Mouse (Mus musculus): ENCODE data around the gene Tfdp2.

The Tfdp2 gene

DNA sequence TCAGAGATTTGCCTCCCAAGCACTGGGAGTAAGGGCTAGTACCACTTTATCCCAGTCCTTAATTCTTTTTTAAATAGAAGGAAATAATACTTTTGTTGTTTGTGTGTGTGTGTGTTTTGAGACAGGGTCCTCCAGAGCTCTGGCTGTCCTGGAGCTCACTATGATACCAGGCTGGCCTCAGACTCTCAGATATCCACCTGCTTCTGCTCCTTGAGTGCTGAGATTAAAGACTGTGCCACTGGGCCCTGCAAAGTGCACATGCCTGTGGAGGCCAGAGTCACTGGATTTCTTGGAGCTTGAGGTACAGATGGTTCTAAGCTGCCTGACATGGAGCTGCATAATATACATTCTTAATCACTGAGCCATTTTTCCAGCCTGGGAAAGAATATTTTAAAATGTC, 32.2 kb downstream of the Tfdp2 start:
- DNase-seq (ENCODE audit: inconsistent ontology term), result no peak

DNA sequence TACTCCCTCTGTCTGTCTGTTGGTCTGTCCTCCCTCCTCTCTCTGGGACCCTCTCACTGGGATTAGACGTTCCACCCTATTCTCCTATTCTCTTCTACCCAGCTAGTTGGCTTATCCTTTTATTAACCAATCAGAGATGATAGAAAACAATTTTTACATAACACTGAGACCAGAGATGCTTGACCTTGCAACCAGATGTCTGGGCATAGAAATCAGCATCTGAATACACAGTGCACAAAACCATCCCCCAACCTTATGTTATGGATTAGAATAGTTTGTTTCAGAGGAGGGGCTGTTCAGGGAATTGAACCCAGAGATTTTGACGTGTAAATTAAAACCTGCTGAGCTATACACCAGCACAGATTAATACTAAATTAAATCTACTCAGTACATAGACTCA, 34.2 kb downstream of the Tfdp2 start:
- no peak for DNase-seq (ENCODE audit: inconsistent ontology term)

DNA sequence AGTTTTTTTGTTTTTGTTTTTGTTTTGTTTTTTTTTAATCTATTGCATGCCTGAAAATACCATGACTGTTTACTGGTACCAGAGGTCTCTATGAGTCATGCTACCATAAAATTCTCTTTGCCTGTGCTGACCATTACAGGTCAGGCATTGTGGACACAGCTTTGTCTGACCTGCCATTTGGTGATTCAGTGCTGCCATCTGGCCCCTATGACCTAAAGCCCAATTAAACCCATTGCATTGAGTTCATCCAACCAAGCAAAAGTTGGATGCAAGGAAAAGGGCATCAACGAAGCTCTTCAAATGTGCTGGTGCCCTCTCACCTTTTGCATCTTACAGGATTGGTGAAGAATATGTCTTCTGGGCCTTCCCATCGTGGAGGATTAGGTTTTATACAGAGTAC, 39.4 kb downstream of the Tfdp2 start:
- no peak for DNase-seq (ENCODE audit: inconsistent ontology term)

DNA sequence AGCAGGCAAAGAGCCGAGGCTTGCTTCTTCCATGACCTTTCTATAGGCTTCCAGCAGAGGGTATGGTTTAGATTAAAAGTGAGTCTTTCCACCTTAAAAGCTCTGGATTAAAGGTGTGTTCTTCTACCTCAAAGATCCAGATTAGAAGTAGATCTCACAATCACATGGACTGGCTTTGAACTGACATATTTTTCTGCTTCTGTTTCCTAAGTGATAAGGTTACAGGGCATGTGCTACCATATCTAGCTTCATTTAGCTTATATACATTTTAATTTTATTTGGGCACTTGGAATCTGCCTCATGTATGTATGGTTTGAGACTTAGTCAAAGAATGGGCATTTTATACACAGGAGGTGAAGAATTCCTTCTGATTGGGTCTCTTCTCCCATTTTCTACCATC, 41.3 kb downstream of the Tfdp2 start:
- DNase-seq (ENCODE audit: inconsistent ontology term), result no peak

DNA sequence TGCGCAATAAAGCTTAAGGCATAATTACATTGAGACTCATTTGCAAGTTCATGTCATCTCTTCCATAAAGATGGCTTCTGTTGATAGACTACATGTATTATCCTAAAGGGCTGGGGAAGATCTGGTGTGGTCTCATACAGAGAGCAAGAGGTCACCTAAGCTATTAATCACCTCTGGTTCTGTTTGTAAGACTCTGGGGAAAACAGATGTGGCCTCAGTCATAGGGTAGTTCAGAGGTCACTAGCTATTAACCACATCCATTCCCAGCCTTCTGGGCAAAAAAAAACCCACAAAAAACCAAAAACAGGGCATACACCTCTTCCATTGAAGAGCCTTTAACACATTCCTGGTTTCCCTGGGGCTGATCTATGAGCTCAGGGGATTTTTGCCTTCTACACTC, 42.2 kb downstream of the Tfdp2 start:
- DNase-seq (ENCODE audit: inconsistent ontology term), result no peak

DNA sequence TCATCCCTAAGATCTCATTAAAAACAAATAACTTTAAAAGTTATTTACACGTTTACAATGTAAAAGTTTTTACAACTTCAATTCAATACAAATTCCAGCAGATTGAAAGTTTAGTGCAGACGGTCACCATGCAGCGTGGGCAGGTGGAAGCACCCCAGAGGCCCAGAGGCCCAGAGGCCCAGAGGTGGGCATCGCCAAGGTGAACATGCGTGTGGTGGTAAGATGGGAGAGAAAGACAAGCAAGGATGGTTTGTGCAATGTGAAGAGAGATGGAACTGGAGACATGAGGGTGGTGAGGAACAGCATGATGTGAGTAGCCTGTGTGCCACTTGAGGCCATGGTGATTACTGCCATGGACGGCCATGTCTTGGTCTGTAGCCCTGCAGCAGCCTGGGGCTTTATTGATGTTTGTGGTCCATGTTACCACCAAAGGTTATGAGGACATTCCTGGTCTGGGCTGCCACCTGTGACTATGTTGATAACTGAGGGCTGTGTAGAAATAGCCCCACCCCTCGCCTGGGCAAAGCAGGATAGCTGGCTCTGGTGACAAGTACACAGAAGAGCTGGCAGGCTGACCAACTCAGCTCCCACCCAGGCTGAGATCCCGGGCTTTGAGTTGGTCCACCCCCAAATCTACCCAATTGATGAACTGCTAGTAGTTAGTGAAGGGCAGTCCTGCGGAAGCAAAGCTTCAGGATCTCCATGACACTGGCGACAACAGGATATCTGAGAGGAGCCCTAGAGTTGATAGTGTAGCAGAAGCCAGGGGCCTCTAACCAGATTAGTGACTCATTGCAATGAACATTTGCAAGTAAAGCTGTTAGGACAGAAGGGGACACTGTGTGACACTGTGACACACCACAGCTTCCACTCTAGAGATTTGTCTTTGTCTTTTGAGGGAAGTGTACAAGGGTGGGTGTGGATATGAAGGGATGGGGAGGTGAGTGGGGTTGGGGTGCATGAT, 45.3 kb downstream of the Tfdp2 start:
- DNase-seq (ENCODE audit: inconsistent ontology term), result no peak

DNA sequence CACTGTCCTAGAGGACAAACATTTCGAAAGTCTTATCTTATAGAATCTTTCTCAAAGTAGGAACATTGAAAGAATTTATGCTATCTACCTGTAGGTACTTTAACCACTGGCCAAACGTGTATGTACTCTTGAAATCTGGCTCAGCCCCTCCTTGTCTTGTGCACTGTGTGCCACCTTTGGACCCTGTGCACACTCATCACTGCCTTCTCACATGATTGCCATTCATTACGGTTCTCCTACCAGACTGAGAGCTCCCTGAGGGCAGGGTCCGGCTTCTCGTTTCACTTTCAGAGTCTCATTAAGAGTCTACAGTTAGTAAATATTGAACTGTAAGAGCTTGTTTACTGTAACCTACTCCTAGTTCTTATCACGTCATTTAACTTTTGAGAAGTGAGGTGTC, 47.8 kb downstream of the Tfdp2 start:
- no peak for DNase-seq (ENCODE audit: inconsistent ontology term)

DNA sequence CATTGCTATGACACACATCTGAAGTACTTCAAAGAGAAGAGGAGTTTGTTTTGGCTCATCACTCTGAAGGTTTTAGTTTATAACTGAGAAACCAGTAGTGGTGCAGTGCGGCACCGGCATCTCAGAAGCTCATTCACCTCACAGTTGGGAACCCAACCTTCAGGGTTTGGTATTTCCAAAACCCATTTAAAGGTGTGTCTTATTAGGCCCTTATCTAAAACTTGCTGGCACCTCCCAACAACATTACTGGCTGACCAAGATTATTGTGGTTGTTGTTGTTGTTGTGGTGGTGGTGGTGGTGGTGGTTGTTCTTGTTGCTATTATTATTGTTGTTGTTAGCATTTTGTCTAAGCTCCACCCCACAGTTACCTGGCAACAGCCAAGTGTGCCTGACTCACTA, 58.7 kb downstream of the Tfdp2 start:
- DNase-seq (ENCODE audit: inconsistent ontology term), result no peak

DNA sequence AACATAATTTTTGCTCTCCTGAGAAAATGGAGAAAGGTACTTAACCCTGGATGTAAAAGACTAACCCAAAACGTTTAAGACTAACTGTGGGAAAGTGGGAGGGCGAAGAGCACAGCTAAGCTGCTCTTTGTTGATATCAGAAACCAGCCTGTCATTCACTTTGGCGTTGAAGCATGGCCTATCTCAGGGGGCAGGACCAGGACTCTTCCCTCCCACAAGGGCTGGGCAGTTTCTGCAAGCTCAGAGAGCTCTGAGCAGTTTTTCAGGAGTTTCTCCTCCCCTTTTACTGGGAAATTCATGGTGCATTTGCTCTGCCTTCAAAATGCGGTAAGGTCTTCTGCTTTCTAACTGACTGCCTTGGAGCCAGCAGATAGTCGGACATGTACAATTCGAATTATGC, 62.4 kb downstream of the Tfdp2 start:
- DNase-seq (ENCODE audit: inconsistent ontology term), result peak; percentile 66

DNA sequence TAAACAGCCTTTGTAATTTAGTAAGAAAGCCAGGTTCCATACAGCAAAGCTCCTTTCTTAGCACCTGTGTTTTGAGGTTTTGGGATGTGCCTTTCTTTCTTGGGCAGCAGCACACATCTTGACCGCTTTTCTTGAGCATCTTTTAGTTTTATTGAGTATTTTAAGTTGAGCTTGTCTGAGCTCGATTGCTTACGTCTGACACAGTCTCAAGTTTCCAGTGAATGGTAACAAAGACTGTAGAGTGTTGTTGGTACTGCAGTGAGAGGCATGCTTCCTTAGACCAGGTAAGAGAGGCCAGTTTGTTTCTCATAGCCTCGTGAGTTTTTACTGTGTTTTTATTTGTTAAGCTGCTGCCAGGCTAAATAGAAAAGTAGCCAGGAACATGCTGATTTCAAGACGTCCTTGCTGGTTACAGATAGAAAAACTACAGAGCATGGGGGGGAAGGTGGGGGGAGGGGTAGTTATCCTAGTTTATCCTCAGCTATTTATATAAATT, 63.0 kb downstream of the Tfdp2 start:
- peak; percentile 58 for DNase-seq (ENCODE audit: inconsistent ontology term)

DNA sequence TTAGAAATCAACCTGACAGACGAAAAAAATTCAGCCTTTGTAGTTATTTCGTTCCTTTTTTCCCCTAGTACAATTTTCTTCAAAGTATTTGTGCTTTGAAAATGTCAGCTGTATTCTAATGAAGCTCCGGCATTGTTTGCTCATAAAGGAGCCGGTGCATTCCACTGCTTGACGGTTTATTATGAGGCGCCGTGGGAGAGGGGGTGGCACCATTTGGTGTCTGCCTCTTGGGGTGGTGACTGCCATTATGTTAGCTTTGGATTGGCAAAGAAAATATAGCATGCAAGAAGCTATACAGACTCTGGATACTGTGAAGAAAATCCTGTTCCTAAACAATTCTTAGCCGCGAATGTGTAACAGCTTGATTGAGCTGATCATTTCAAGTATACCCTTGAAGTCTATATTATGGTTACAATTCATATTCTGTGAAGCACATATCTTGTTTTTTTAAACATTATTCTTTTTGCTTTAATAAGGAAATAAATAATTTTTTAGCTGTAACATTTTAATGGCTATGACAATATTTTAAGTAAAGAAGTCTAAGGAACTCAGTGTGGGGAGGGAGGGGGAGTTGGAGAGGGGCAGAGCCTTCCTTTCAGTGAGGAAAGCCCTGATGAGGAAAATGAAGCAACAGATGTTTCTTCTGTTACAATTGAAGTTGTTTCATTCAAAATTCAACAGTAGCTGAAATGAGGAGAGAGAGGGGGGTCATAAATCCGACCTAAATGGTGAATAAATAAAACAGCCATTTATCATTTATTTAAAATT, 63.9 kb downstream of the Tfdp2 start:
- DNase-seq (ENCODE audit: inconsistent ontology term), result peak; percentile 87

DNA sequence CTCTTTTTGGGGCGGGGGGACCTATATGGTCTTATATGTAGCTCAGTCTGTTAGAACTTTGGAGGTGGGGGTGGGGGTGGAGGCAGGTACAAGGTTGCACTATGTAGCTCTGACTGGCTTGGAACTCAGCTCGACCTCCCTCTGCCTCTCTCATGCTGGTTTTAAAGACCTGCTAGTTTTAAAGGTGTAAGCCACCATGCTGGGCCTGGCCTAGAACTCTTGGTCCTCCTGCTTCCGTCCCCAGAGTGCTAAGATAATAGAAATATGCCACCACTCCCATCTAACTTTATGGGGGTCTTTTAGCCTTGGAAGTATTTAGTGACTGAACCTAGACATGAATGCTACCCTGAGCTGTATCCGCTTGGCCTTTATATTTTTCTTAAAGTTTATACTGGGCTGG, 65.0 kb downstream of the Tfdp2 start:
- no peak for DNase-seq (ENCODE audit: inconsistent ontology term)

DNA sequence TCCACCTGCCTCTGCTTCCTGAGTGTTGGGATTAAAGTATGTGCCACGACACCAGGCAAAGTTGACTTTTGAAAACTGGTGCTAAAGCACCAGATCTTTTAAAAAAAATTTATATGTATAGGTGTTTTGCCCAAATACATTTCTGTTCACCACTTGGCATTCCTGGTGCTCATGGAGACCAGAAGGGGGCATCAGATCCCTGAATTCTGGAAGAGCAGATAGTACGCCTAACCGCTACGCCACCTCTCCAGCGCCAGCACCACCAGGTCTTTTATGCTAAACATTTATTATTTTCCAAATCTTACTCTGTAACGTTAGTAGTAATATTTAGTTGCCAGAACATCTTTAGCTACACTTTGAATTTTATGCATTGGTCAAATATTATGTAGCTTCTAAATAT, 65.9 kb downstream of the Tfdp2 start:
- no peak for DNase-seq (ENCODE audit: inconsistent ontology term)

DNA sequence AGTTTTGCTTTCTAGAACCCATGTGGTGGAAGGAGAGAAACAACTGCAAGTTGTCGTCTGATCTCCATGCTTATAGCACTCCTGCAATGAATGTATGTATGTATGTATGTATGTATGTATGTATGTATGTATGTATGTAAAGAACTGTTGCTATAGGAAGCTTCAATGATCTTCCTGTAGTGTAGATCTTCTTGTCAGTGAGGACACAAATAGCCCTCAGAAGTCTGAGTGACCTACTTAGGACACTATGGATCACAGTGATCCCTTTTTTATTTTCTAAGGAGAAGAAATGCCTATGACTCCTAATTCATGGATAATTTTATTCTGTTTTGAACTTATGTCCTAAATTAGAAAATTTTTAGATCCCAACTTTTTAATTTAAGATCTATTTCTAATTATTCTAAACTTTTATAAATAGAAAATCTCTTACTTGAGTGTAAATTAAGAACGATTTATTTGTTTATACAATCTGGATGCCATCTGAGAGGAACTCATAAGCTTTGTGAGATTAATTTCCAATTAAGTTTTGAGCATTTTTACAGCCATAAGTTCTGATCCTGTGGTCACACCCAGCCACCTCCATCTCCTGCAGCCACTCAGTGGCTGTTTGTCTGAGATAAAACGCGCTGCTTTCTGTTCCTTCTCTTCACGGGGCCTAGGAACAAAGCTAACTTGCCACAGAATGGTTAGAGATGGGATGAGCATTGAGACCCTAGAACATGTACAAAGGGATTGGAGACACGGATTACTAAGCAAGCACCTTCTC, 70.9 kb downstream of the Tfdp2 start:
- DNase-seq (ENCODE audit: inconsistent ontology term), result no peak

DNA sequence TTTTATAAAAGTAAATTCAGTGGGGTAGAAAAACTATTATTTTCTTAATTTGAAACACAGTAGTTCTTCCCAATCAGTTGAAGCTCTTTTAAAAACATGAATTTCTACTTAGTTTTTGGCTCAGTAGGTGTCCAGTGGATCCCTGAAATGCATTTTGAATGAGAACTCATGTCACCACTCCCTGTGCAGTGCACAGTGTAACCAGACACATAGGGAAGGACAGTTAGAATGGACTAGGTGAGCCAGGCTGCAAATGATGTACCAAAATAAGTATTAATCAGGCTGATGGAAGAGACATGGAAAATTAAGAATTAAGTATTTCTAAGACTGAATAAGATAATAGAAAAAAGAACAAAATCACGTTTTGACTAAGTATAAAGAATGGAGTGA, 71.5 kb downstream of the Tfdp2 start:
- DNase-seq (ENCODE audit: inconsistent ontology term), result no peak

DNA sequence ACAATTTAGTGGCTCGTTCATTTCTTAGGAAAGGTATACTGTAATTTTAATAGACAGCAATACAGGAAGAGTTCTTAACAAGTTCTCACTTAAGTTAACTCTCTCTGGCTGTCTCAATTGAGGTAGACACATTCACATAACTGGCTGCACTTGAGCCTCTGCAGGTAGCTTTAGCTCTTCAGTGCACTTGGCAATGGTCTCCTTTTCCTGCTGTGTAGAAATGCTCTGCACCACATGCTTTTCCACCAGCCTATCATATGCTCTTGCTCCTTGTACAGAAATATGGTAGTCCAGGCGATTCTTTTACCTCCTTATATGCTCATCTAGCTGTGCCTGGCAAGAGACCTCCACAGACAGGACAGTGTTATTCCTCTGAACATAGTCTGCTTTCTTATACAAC, 73.7 kb downstream of the Tfdp2 start:
- no peak for DNase-seq (ENCODE audit: inconsistent ontology term)

DNA sequence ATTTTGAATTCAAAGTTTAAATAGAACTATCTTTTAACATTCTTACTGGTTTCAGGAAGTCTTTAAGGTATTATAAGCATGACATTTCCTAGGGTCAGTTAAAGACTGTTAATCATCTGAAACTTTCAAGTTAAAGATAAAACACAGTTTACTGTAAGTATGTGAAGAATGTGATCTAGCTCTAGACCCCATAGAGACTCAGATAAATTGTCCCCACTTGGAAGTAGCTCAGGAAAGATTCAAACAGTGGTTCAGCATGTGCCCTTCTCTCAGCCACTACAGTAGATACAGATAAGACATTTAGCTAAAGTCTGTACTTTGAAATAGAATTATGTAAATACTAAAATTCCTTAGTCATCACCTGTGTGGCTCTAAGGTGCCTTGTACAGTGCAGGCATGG, 79.5 kb downstream of the Tfdp2 start:
- no peak for DNase-seq (ENCODE audit: inconsistent ontology term)

DNA sequence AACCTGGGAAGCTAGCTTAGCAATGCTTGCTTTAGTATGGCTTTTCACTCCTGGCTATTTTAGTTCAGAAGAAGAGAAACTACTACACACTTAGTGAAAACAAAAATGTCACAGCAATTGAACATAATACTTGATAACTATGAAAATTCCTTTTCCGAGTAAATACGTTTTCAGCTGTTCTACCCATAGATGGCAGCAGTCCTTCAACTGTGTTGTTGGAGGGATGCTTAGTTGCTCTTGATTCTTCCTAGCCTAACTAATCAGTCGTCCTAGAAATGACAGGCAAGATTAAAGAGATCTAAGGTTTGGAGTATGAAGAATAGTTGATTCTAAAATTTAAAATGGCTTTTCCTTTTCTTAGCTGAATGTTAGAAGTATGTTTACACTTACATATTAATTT, 85.4 kb downstream of the Tfdp2 start:
- no peak for DNase-seq (ENCODE audit: inconsistent ontology term)

DNA sequence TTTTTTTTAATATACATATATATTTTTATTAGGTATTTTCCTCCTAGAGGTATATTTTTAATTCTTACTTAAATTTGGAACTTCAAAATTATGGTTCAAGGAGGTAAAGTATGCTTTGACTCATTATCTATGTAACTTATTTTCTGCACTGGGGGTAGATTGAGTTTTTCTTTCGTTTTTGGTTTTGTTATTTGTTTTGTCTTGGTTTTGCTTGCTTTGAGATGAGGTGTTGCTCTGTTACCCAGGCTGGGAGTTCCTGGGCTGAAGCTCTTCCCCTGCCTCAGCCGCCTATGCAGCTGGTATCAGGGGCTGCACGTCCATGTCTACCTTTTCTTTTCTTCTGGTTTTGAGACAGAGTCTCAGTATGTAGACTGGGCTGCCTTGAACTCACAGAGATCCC, 86.0 kb downstream of the Tfdp2 start:
- no peak for DNase-seq (ENCODE audit: inconsistent ontology term)

DNA sequence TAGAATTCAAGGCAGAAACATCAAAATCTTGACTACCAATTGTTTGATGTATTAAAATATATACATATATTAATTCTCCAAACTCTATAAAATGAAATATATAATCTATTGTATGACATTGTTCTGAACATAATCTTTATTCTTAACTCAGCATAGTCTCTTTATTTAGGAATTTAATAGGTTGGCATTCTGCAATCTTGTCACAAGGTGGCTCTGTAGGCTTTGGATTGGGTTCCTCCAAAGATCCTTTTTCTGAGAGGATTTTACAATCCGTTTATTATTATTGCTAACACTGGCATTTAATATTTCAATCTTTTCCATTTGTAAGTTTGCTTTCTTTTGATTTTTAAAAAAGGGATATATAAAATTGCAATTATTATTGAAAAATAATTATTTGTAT, 88.8 kb downstream of the Tfdp2 start:
- DNase-seq (ENCODE audit: inconsistent ontology term), result no peak

DNA sequence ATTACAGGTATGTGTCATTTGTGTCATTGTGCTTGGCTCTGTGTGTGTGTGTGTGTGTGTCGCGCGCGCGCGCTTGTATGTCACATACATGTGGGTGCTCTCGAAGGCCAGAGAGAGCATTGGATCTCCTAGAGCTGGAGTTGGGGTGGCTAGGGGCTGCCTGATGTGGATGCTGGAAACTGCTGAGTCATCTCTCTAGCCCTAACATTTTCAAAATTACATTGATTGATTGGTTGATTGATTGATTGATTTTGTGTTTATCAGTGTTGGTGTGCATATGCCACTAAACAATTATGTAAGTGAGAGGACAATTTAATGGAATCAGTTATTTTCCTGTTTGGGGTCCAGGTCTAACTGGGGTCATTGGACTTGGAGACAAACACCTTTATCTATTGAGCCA, 96.1 kb downstream of the Tfdp2 start:
- DNase-seq (ENCODE audit: inconsistent ontology term), result no peak

DNA sequence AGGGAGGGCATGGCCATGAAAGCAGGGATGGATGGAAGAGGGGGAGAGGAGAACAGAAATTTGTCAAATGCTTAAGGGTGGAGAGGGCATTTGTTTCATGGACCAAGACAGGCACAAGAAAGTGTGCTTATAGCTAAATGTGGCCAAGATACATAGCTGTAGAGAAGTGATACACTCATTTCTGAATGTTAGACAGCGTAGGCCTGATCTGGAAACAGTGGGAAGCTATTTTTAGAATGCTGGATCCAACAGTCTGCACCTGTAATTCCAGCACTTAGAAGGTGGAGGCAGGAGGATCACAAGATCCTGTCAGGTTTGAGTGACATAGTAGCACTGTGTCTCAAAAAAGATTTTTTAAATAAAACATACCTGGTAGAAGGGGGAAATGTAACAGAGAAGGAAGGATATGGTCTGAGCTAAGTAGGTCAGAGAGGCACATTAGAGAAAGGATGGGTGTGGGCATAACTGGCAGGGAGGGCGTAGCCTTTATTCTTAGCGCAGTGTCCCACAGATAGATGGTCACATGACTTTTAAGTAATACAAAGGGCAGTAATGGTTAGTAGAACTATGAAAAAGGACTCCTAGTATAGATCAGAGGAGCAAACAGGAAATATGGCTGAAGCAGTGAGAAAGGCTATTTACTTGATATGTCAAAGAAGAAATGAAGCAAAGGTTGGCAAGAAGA, 103.4 kb downstream of the Tfdp2 start:
- no peak for DNase-seq (ENCODE audit: inconsistent ontology term)
